Mouse (Mus musculus) hindbrain, postnatal 0 days (tissue): ENCODE measurements around the gene Dmc1. TPM values are rescaled to one million over a fixed set of nuclear protein-coding genes. Genes with fewer than 3 reads are reported as not detected.

ENCODE experiments used
- ATAC-seq: fragments of 200-750 bp; cut with Nextera tagmentation; 2 replicates; pipeline ENCODE4 v1.8.0; 2017; ENCODE audit warnings: mild to moderate bottlenecking, moderate TSS enrichment, moderate library complexity
- DNase-seq: peaks from one replicate; pipeline ENCODE4 v3.0.0-alpha.2; 2015; ENCODE audit warnings: low spot score
- H3K27ac ChIP-seq: fragments of 300-500 bp; sonication (generic); 2 replicates; pipeline ENCODE4 v1.5.1; 2014; ENCODE audit warnings: mild to moderate bottlenecking
- H3K27me3 ChIP-seq: fragments of 300-500 bp; sonication (generic); 2 replicates; pipeline ENCODE4 v1.6.1; 2014; ENCODE audit warnings: low read length, mixed read lengths; ENCODE audit not compliant: insufficient read depth
- H3K36me3 ChIP-seq: fragments of 300-500 bp; sonication (generic); 2 replicates; pipeline ENCODE4 v1.6.1; 2014; ENCODE audit warnings: low read length, mixed read lengths; ENCODE audit not compliant: insufficient read depth
- H3K4me1 ChIP-seq: fragments of 300-500 bp; sonication (generic); 2 replicates; pipeline ENCODE4 v1.6.1; 2014; ENCODE audit warnings: antibody characterized with exemption, low read length, mixed read lengths; ENCODE audit not compliant: insufficient read depth
- H3K4me2 ChIP-seq: fragments of 300-500 bp; sonication (generic); 2 replicates; pipeline ENCODE4 v1.6.1; 2014; ENCODE audit warnings: low read depth, mild to moderate bottlenecking, low read length, moderate library complexity, mixed read lengths
- H3K4me3 ChIP-seq: fragments of 300-500 bp; sonication (generic); 2 replicates; pipeline ENCODE4 v1.5.1; 2014; ENCODE audit warnings: low read length
- H3K9ac ChIP-seq: fragments of 300-500 bp; sonication (generic); replicated peaks from 2 replicates; pipeline ENCODE4 v1.6.1; 2014; ENCODE audit warnings: mild to moderate bottlenecking, low read length, moderate library complexity, mixed read lengths
- H3K9me3 ChIP-seq: fragments of 300-500 bp; sonication (generic); 2 replicates; pipeline ENCODE4 v1.6.1; 2016; ENCODE audit warnings: low read length, mixed read lengths
- CTCF ChIP-seq: IDR thresholded peaks from 2 replicates; pipeline ENCODE4 v1.5.1; 2016; ENCODE audit warnings: antibody characterized with exemption, control low read depth, low read depth
- WGBS: fragments of 180-500 bp; shearing (Covaris S2); extraction: QIAGEN DNeasy Blood & Tissue Kit; methylation state at CpG from one replicate; pipeline ENCODE4 v1.1.7; 2014; 5-methylcytosine and 5-hydroxymethylcytosine counted together
- polyA plus RNA-seq: library from polyadenylated mRNA; unstranded; fragments of >200 nt; fragmentation: Nextera tagmentation; extraction: Ambion mirVana; gene quantifications from 2 replicates; pipeline ENCODE4 v1.2.1, GENCODE M21; 2015
- total RNA-seq: library from RNA; depleted of rRNA; stranded (reverse); fragments of >200 nt; gene quantifications from 2 replicates; pipeline ENCODE4 v1.2.3, GENCODE M21; 2014

Dmc1 gene
- total and polyA plus RNA-seq, 2 experiments from 2014 or later, result 0.37 to 1.1 TPM

- Histone ChIP-seq H3K27ac (peak within 1 kb of the TSS; percentile 100), H3K27me3 (no peaks in the 10 kb centered on the region), H3K9me3 (no peaks in the 10 kb centered on the region), H3K4me1 (peaks cover 21% of the 10 kb centered on the region), H3K4me2 (peak within 1 kb of the TSS; percentile 73), H3K36me3 (peaks cover 9% of the 10 kb centered on the region; the same call in 1 of the 2 replicates), H3K9ac (peak within 1 kb of the TSS; percentile 99), H3K4me3 (peak within 1 kb of the TSS; percentile 92)
- no peak for TF ChIP-seq CTCF
- WGBS, result 1% methylated on average over 84 of the region's 84 CpGs
- peak; percentile 99 for DNase-seq
- ATAC-seq, result peak; percentile 99
Measured at GRCm38 (mm10) chr15:79546410-79547288, 58.3 kb downstream of the Dmc1 start, which contains the start of gene Ddx17. Gene Ddx17, minus strand, starts transcription at chr15:79546741.

DNA sequence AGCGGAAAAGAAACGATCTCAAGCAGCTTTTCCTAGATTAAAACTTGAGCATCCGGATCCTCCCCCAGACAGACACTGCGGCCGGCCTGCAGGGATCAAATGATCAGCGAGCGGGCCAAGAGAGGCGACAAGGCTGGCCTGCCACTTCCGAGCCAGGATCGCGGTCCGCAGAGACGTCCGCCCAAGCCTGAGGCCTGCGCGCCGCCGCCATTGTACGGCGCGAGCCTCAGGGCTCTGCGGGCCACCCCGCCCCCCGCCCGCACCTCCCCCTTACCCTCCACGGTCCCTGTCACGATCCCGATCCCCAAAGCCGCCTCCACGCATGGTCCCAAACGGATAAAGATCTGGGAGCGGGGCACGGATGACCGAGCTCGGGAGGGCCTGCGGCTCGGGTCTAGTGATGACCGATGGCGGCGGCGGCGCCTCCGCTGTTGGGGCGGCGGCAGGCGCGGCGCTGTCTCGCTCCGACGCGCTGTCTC lies 58.9 kb downstream of the Dmc1 start:
- H3K4me1 ChIP-seq, result peaks cover 21% of the 10 kb centered on the region
- peak; percentile 79 for DNase-seq
- H3K4me3 ChIP-seq, result peak overlapping the region; percentile 92
- under 1% methylated on average over 49 of the region's 52 CpGs for WGBS
- no peaks in the 10 kb centered on the region for H3K27me3 ChIP-seq
- H3K9me3 ChIP-seq, result no peaks in the 10 kb centered on the region
- ATAC-seq, result peak; percentile 70
- no peak for TF ChIP-seq CTCF
- H3K36me3 ChIP-seq, result peaks cover 12% of the 10 kb centered on the region; the same call in 1 of the 2 replicates
- peak overlapping the region; percentile 73 for H3K4me2 ChIP-seq
- peak overlapping the region; percentile 100 for H3K27ac ChIP-seq
- peak overlapping the region; percentile 99 for H3K9ac ChIP-seq

GRCm38 (mm10) chr15:79545496-79545895 lies 59.4 kb downstream of the Dmc1 start:
- 3% methylated on average over 3 of the region's 3 CpGs for WGBS
- no peak for ATAC-seq
- H3K4me1 ChIP-seq, result peaks cover 21% of the 10 kb centered on the region

DNA sequence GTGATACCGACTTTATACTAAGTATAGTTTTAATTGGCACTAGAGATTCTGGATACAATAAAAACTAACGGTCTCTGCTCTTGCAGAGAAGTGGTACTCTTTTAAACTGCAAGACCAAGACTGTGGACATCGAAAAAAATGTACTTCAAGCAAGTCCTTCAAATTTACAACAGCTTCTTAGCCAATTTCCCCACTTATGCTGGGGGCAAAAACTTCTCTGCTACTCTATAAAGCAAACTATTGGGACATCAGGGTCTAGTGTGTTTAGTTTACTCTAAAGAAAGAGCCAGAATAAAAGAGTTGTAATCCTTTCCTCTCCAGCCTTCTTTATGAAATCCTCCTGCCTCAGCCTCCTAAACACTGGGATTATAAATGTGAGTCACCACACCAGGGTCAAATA lies 60.9 kb downstream of the Dmc1 start:
- Histone ChIP-seq H3K4me3 (peak overlapping the region; percentile 92), H3K4me1 (peaks cover 21% of the 10 kb centered on the region), H3K27me3 (no peaks in the 10 kb centered on the region), H3K9ac (no peak overlapping the region), H3K36me3 (peaks cover 30% of the 10 kb centered on the region; the same call in 1 of the 2 replicates), H3K27ac (no peak overlapping the region), H3K4me2 (peak overlapping the region; percentile 73), H3K9me3 (no peaks in the 10 kb centered on the region)
- DNase-seq (no peak), ATAC-seq (no peak)
- TF ChIP-seq CTCF, result no peak
- WGBS, result 89% methylated on average over 3 of the region's 3 CpGs

More at GRCm38 (mm10) chr15:79545496-79545895, 59.4 kb downstream of the Dmc1 start:
- peaks cover 16% of the 10 kb centered on the region; the same call in 1 of the 2 replicates for H3K36me3 ChIP-seq
- peak overlapping the region; percentile 73 for H3K4me2 ChIP-seq
- H3K9ac ChIP-seq, result peak overlapping the region; percentile 99
- TF ChIP-seq CTCF, result no peak
- peak overlapping the region; percentile 100 for H3K27ac ChIP-seq
- H3K9me3 ChIP-seq, result no peaks in the 10 kb centered on the region
- H3K4me3 ChIP-seq, result peak overlapping the region; percentile 92
- no peaks in the 10 kb centered on the region for H3K27me3 ChIP-seq
- no peak for DNase-seq

GRCm38 (mm10) chr15:79533796-79534195 lies 71.1 kb downstream of the Dmc1 start:
- no peaks in the 10 kb centered on the region for H3K27me3 ChIP-seq
- H3K4me1 ChIP-seq, result no peaks in the 10 kb centered on the region
- DNase-seq, result no peak
- no peak for ATAC-seq
- no peak overlapping the region for H3K4me2 ChIP-seq
- no peak overlapping the region for H3K27ac ChIP-seq
- no peak overlapping the region for H3K9ac ChIP-seq
- WGBS, result 88% methylated on average over 3 of the region's 3 CpGs
- no peaks in the 10 kb centered on the region for H3K9me3 ChIP-seq
- H3K4me3 ChIP-seq, result no peak overlapping the region
- peaks cover 96% of the 10 kb centered on the region for H3K36me3 ChIP-seq
- no peak for TF ChIP-seq CTCF

DNA sequence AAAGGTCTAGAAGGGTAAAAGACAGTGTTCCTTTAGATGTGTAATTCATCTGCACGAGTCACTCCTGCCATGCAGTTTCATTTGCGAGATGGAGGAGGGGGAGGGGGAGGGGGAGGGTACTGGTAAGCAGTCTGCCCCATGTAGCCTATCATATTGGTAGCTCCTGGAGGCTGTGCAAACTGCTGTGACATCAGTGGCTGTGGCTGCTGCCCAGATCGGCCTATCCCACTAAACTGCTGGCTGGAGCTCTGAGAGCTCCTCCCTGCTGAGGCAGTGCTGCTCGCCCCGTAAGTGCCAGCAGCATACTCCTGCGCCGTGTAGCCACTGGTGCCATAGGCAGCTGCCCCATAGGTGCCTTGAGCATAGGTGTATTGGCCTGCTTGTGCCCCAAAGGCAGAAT lies 75.0 kb downstream of the Dmc1 start:
- H3K9me3 ChIP-seq, result no peaks in the 10 kb centered on the region
- no peak overlapping the region for H3K4me3 ChIP-seq
- H3K4me1 ChIP-seq, result no peaks in the 10 kb centered on the region; the same call in 1 of the 2 replicates
- TF ChIP-seq CTCF, result no peak
- ATAC-seq, result no peak
- no peak overlapping the region for H3K9ac ChIP-seq
- 70% methylated on average over 7 of the region's 7 CpGs for WGBS
- H3K36me3 ChIP-seq, result peaks cover 65% of the 10 kb centered on the region
- H3K4me2 ChIP-seq, result no peak overlapping the region
- no peak for DNase-seq
- H3K27ac ChIP-seq, result no peak overlapping the region
- no peaks in the 10 kb centered on the region for H3K27me3 ChIP-seq
